Mouse (Mus musculus): ENCODE results near the gene Itgb8. TPM values are rescaled to one million over a fixed set of nuclear protein-coding genes. Genes with fewer than 3 reads are reported as not detected.

Gene Itgb8
- total RNA-seq, 2 experiments from 2014 or later = 32.2 to 32.5 TPM

DNA sequence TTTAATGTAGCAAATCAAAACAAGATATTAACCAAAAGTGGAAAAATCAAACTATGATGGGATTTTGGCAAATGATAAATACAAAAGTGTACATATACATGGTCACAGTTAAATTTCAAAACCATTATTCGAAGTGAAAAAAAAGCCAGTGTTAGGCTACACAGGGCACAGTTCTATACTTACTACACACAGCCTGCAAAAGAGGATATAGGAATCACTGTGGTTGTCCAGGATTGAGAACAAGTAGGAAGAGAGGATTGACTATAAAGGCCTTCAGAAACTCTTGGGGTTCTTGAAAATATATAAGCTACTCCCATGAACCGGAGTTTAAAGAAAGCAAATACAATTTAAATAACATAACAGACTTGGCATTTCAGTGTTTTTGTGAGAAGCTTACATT, 87.6 kb downstream of the Itgb8 start:
- no peak for DNase-seq (ENCODE audit: low spot score in 2 of 2)

DNA sequence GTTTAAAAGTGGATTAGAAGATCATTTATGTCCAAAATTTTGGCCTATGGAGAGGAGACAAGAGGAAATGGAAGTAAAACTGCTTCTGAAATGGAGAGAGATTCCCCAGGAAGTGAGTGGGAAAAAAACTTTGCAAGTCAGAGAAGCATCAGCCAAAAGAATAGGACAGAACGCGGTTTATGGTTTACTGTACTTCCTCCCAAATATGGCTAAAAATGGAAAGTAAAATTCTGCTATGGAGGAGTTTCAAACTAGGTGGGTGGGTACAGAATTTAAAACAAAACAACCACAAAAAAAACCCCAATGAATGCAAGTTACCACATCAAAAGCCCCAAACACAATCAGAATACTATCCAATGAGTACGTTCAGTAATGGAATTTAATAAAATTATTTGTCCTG, 90.8 kb downstream of the Itgb8 start:
- no peak for DNase-seq (ENCODE audit: low spot score in 2 of 2)

DNA sequence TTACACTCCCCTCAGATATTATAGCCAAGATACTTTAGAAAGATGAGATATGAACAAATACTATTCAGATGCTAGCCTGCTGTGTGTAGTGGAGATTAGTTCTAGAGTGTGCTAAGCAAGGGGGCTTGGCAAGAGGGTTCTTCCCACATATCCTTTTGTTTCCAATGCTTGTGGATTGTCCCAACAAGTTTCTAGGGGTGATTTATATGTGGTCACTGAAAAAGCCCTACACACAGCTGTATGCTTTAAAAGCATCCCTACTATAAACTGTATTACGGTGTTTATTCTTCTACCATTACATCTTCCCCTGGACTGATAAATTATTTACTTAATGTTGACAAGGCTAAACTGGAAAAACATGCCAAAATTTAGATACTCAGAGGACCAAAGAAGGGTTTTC, 92.6 kb downstream of the Itgb8 start:
- DNase-seq (ENCODE audit: low spot score in 2 of 2) = no peak

DNA sequence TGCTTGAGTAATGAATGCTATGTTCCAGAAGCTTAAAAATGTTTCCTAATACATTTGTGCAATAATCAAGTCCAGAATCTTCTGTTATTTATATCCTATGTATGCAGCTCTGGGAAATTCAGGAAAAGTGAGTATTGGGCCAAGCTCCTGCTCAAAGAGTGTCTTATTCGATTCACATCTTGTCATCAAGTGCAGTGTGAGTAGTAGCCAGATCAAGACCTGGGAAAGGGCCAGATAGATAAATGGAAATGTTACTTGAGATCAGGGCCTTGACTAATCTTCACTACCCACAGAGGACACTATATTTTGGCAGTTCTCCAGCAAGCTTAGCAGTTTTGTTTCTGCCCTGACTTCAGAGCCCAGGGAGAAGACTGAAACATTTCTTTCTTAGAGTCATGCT, 100.7 kb downstream of the Itgb8 start:
- DNase-seq (ENCODE audit: low spot score in 2 of 2) = no peak

DNA sequence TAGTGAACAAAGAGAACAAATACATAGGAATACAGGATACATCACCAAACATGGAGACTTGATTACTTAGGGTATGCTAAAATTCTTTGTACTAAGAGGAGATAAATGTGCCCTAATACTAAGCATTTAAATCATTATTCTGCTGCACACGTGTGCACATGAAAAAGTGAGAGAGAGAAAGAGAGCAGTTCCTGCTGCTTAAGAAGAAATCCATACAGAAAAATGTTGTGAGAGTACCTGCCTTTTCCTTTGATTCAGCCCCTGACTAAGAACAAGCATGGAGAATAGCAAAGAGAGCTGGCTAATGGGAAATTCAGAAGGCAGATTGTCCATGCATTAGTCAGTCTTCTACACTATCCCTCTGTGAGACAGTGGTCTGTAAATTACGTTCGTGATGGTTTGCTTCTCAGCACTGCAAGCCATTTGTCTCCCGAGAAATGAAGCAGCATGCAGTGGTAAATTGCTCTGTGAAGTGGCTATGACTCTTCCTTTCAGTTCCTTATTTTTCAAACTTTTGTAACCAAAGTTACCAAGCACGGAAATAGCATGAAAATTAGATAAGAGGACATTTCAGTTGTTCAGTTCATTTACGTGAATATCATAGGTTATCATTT, 125.0 kb downstream of the Itgb8 start:
- DNase-seq (ENCODE audit: low spot score in 2 of 2) = no peak

DNA sequence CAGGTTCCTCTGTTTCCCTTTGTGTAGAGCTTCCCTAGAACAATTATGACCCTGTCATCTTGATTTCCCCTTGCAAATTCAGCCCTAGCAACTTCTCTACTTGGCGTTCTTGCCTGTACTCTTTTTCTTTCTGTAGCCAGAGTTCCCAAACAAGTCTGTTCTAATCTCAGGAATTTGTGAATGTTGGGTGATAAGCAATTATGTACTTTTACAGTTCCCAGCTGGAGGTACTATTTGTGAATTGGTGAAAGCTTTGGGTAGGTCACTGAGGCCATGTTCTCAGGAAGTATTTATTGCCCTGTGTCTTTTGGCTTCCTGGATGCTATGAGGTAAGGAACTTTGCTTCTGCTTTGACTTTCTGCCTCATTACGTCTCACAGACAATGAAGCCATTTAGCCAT, 128.5 kb downstream of the Itgb8 start:
- DNase-seq (ENCODE audit: low spot score in 2 of 2) = no peak

Other genes with a start within 250 kb of the Itgb8 start
- under 1 TPM in 1 of 2 experiments, not detected in 1; 0.08 TPM for gene Macc1, start 75.5 kb upstream of the Itgb8 start, total RNA-seq (2021)